Mouse (Mus musculus): ENCODE results near the gene Zranb1. TPM values are rescaled to one million over a fixed set of nuclear protein-coding genes. Genes with fewer than 3 reads are reported as not detected.

The Zranb1 gene
- total and polyA plus RNA-seq, 3 experiments = 1.9 to 39.2 (median 35.6) TPM

GRCm38 (mm10) chr7:132933331-132933730 is 2.4 kb downstream of the Zranb1 start:
- TF ChIP-seq CTCF (IDR thresholded peaks at IDR 0.05; ENCODE audit: low read depth, low read length) (no peak), GATA1 (IDR thresholded peaks at IDR 0.05; ENCODE audit: borderline replicate concordance, low read length) (no peak), TAL1 (conservative IDR thresholded peaks at IDR 0.05; ENCODE audit: low read depth, low read length) (no peak), POLR2AphosphoS5 (IDR thresholded peaks at IDR 0.05; ENCODE audit: insufficient replicate concordance, low read depth, low read length) (no peak), GATA2 (IDR thresholded peaks at IDR 0.05; ENCODE audit: borderline replicate concordance, low read depth, low read length) (no peak)
- Histone ChIP-seq H3K9me3 (replicated peaks) (no peaks in the 10 kb centered on the region), H3K4me3 (ENCODE audit: low read depth, low read length) (no peak overlapping the region), H3K27me3 (ENCODE audit: insufficient read depth, low read length) (no peaks in the 10 kb centered on the region), H3K36me3 (replicated peaks) (no peaks in the 10 kb centered on the region), H3K4me1 (ENCODE audit: insufficient read depth, low read depth, low read length) (peaks cover 13% of the 10 kb centered on the region)
- DNase-seq (ENCODE audit: low spot score) = no peak
- ATAC-seq (ENCODE audit: extremely low read depth, insufficient number of reproducible peaks, low FRiP score, poor library complexity, severe bottlenecking) = no peak

- ATAC-seq (ENCODE audit: extremely low read depth, insufficient number of reproducible peaks, low FRiP score, poor library complexity, severe bottlenecking) (no peak), DNase-seq (ENCODE audit: low spot score) (no peak)
- no peaks in the 10 kb centered on the region for H3K9me3 ChIP-seq (replicated peaks)
- H3K27me3 ChIP-seq (ENCODE audit: insufficient read depth, low read length) = no peaks in the 10 kb centered on the region
- H3K4me1 ChIP-seq (ENCODE audit: insufficient read depth, low read depth, low read length) = peaks cover 11% of the 10 kb centered on the region
- no peak for TF ChIP-seq CTCF (IDR thresholded peaks at IDR 0.05; ENCODE audit: low read depth, low read length)
- no peaks in the 10 kb centered on the region for H3K36me3 ChIP-seq (replicated peaks)
- H3K4me3 ChIP-seq (ENCODE audit: low read depth, low read length) = no peak overlapping the region
Measured at GRCm38 (mm10) chr7:132934743-132935142, 3.8 kb downstream of the Zranb1 start.

GRCm38 (mm10) chr7:132939118-132939517 is 8.2 kb downstream of the Zranb1 start:
- Histone ChIP-seq H3K27me3 (ENCODE audit: insufficient read depth, low read length) (no peaks in the 10 kb centered on the region), H3K9me3 (replicated peaks) (no peaks in the 10 kb centered on the region), H3K4me3 (ENCODE audit: low read depth, low read length) (no peak overlapping the region), H3K4me1 (ENCODE audit: insufficient read depth, low read depth, low read length) (peaks cover 6% of the 10 kb centered on the region; the same call in 1 of the 2 replicates), H3K36me3 (replicated peaks) (no peaks in the 10 kb centered on the region)
- TF ChIP-seq GATA1 (IDR thresholded peaks at IDR 0.05; ENCODE audit: borderline replicate concordance, low read length) (no peak), TAL1 (conservative IDR thresholded peaks at IDR 0.05; ENCODE audit: low read depth, low read length) (no peak), CTCF (IDR thresholded peaks at IDR 0.05; ENCODE audit: low read depth, low read length) (no peak), POLR2AphosphoS5 (IDR thresholded peaks at IDR 0.05; ENCODE audit: insufficient replicate concordance, low read depth, low read length) (no peak), GATA2 (IDR thresholded peaks at IDR 0.05; ENCODE audit: borderline replicate concordance, low read depth, low read length) (no peak)
- DNase-seq (ENCODE audit: low spot score) = no peak
- ATAC-seq (ENCODE audit: extremely low read depth, insufficient number of reproducible peaks, low FRiP score, poor library complexity, severe bottlenecking) = no peak

- H3K36me3 ChIP-seq (replicated peaks) = no peaks in the 10 kb centered on the region
- no peaks in the 10 kb centered on the region for H3K27me3 ChIP-seq (ENCODE audit: insufficient read depth, low read length)
- ATAC-seq (ENCODE audit: extremely low read depth, insufficient number of reproducible peaks, low FRiP score, poor library complexity, severe bottlenecking) (no peak), DNase-seq (ENCODE audit: low spot score) (no peak)
- no peaks in the 10 kb centered on the region for H3K9me3 ChIP-seq (replicated peaks)
- TF ChIP-seq TAL1 (conservative IDR thresholded peaks at IDR 0.05; ENCODE audit: low read depth, low read length) (no peak), GATA2 (IDR thresholded peaks at IDR 0.05; ENCODE audit: borderline replicate concordance, low read depth, low read length) (no peak), CTCF (IDR thresholded peaks at IDR 0.05; ENCODE audit: low read depth, low read length) (no peak), POLR2AphosphoS5 (IDR thresholded peaks at IDR 0.05; ENCODE audit: insufficient replicate concordance, low read depth, low read length) (no peak), GATA1 (IDR thresholded peaks at IDR 0.05; ENCODE audit: borderline replicate concordance, low read length) (no peak)
- peaks cover 6% of the 10 kb centered on the region; the same call in 1 of the 2 replicates for H3K4me1 ChIP-seq (ENCODE audit: insufficient read depth, low read depth, low read length)
- H3K4me3 ChIP-seq (ENCODE audit: low read depth, low read length) = no peak overlapping the region
Measured at GRCm38 (mm10) chr7:132940569-132940968, 9.6 kb downstream of the Zranb1 start.

- DNase-seq (ENCODE audit: low spot score) = no peak
- ATAC-seq (ENCODE audit: extremely low read depth, insufficient number of reproducible peaks, low FRiP score, poor library complexity, severe bottlenecking) = no peak
- H3K4me1 ChIP-seq (ENCODE audit: insufficient read depth, low read depth, low read length) = no peaks in the 10 kb centered on the region
- no peaks in the 10 kb centered on the region for H3K27me3 ChIP-seq (ENCODE audit: insufficient read depth, low read length)
- no peaks in the 10 kb centered on the region for H3K9me3 ChIP-seq (replicated peaks)
- TF ChIP-seq POLR2AphosphoS5 (IDR thresholded peaks at IDR 0.05; ENCODE audit: insufficient replicate concordance, low read depth, low read length) (no peak), GATA2 (IDR thresholded peaks at IDR 0.05; ENCODE audit: borderline replicate concordance, low read depth, low read length) (no peak), CTCF (IDR thresholded peaks at IDR 0.05; ENCODE audit: low read depth, low read length) (no peak)
- peaks cover 12% of the 10 kb centered on the region for H3K36me3 ChIP-seq (replicated peaks)
- no peak overlapping the region for H3K4me3 ChIP-seq (ENCODE audit: low read depth, low read length)
Measured at GRCm38 (mm10) chr7:132949968-132950367, 19.0 kb downstream of the Zranb1 start.

- Histone ChIP-seq H3K4me3 (ENCODE audit: low read depth, low read length) (no peak overlapping the region), H3K27me3 (ENCODE audit: insufficient read depth, low read length) (no peaks in the 10 kb centered on the region), H3K4me1 (ENCODE audit: insufficient read depth, low read depth, low read length) (no peaks in the 10 kb centered on the region), H3K36me3 (replicated peaks) (peaks cover 12% of the 10 kb centered on the region), H3K9me3 (replicated peaks) (no peaks in the 10 kb centered on the region)
- ATAC-seq (ENCODE audit: extremely low read depth, insufficient number of reproducible peaks, low FRiP score, poor library complexity, severe bottlenecking) = no peak
- DNase-seq (ENCODE audit: low spot score) = no peak
- TF ChIP-seq POLR2AphosphoS5 (IDR thresholded peaks at IDR 0.05; ENCODE audit: insufficient replicate concordance, low read depth, low read length) = no peak
- TF ChIP-seq TAL1 (conservative IDR thresholded peaks at IDR 0.05; ENCODE audit: low read depth, low read length) = no peak
- no peak for TF ChIP-seq CTCF (IDR thresholded peaks at IDR 0.05; ENCODE audit: low read depth, low read length)
- TF ChIP-seq GATA1 (IDR thresholded peaks at IDR 0.05; ENCODE audit: borderline replicate concordance, low read length) = no peak
- no peak for TF ChIP-seq GATA2 (IDR thresholded peaks at IDR 0.05; ENCODE audit: borderline replicate concordance, low read depth, low read length)
Measured at GRCm38 (mm10) chr7:132950613-132951012, 19.7 kb downstream of the Zranb1 start.

GRCm38 (mm10) chr7:132964395-132964794 is 33.5 kb downstream of the Zranb1 start:
- ATAC-seq (ENCODE audit: extremely low read depth, insufficient number of reproducible peaks, low FRiP score, poor library complexity, severe bottlenecking) = no peak
- Histone ChIP-seq H3K36me3 (replicated peaks) (peaks cover 21% of the 10 kb centered on the region), H3K27me3 (ENCODE audit: insufficient read depth, low read length) (no peaks in the 10 kb centered on the region), H3K9me3 (replicated peaks) (no peaks in the 10 kb centered on the region), H3K4me1 (ENCODE audit: insufficient read depth, low read depth, low read length) (no peaks in the 10 kb centered on the region), H3K4me3 (ENCODE audit: low read depth, low read length) (no peak overlapping the region)
- TF ChIP-seq GATA2 (IDR thresholded peaks at IDR 0.05; ENCODE audit: borderline replicate concordance, low read depth, low read length) (no peak), TAL1 (conservative IDR thresholded peaks at IDR 0.05; ENCODE audit: low read depth, low read length) (no peak), POLR2AphosphoS5 (IDR thresholded peaks at IDR 0.05; ENCODE audit: insufficient replicate concordance, low read depth, low read length) (no peak), CTCF (IDR thresholded peaks at IDR 0.05; ENCODE audit: low read depth, low read length) (no peak), GATA1 (IDR thresholded peaks at IDR 0.05; ENCODE audit: borderline replicate concordance, low read length) (no peak)
- no peak for DNase-seq (ENCODE audit: low spot score)

Measured in G1E (cell line).